Mouse (Mus musculus): ENCODE measurements at regions not wholly inside any gene's neighbourhood (a gene's known extent, or its start where the extent isn't known, plus 50 kb on each side); places are given as distances from the start of the nearest gene placed in this dataset.

DNA sequence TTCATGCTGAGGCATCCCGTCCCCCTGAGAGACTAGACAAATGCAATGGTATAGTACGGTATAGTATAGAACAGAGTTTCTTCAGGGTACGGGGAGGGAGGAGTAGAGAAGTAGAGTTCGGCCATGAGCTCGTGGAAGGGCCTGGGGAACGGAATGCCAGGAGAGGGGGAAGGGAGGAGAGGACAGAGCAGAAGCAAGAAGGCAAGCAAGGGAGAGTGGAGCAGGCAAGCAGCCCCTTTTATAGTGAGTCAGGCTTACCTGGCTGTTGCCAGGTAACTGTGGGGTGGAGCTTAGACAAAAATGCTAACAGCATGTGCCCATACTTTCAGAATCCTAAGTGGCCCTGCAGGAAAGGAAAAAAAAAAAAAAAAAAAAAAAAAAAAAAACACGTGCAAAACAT lies 174.7 kb upstream of the Dapk1 start:
- DNase-seq (ENCODE audit: low read depth, low spot score) = no peak

DNA sequence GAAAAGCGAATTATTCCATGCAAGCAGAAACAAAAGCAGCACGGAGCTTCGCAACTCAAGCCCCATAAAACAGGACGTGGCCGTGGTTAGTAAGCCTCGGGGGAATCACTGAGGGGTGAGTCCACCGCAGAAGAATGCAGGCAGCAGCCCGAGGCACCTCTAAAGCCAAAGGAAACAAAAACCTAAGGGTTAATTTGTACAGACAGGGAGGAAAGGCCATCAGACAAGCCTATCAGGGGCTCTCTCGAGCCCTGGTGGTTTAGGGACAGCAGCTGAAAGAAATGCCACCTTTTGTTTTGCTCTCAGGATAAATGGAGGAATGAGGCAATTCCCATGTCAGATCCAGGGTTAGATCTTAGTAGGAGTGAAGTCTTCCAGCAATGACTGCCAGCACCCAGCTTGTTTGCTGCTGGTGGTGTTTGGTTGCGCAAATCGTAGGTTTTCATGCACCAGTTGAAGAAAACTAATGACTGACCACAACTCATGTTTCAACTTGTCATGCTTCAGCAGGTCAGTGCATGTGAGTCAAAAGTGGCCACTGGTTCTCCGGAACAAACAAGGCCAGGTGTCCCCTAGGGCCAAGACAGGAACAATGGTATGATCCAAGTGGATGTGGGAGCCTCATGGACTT lies 173.9 kb upstream of the Dapk1 start:
- no peak for DNase-seq (ENCODE audit: low read depth, low spot score)

DNA sequence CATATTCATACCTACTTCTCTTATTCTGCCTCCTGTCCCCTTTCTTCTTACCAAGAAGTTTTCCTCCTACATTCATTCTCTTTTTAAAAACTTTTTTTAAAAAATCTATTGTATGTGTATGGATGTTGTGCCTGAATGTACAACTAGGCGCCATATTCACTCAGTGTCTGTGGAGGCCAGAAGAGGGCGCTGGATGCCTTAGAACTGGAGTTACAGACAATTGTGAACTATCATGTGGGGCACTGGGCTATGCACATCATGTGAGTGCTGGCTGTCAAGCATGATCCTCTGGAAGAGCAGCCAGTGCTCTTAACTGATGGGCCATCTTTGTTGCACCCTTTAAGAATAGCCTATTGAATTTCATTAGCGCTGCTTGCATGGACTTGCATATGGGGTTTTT lies 172.6 kb upstream of the Dapk1 start:
- DNase-seq (ENCODE audit: low read depth, low spot score) = no peak

DNA sequence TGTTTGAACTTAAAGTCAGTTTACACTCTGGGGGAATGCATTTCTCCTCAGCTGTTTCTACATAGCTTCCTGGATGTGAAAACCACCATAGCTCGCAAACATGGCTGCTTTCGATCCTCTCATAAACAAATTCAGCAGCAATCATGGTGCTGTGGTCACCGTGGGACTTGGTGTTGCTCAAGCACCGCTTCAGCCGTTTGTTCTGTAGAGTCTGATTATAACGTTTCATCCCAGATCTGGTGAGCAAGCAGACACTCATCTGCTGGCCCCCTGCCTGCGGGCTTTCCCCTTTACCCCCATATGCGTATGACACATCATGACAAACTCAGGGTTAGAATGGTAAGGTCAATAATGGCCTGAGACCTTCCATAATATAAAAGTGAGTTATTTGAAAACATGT lies 170.3 kb upstream of the Dapk1 start:
- no peak for DNase-seq (ENCODE audit: low read depth, low spot score)

DNA sequence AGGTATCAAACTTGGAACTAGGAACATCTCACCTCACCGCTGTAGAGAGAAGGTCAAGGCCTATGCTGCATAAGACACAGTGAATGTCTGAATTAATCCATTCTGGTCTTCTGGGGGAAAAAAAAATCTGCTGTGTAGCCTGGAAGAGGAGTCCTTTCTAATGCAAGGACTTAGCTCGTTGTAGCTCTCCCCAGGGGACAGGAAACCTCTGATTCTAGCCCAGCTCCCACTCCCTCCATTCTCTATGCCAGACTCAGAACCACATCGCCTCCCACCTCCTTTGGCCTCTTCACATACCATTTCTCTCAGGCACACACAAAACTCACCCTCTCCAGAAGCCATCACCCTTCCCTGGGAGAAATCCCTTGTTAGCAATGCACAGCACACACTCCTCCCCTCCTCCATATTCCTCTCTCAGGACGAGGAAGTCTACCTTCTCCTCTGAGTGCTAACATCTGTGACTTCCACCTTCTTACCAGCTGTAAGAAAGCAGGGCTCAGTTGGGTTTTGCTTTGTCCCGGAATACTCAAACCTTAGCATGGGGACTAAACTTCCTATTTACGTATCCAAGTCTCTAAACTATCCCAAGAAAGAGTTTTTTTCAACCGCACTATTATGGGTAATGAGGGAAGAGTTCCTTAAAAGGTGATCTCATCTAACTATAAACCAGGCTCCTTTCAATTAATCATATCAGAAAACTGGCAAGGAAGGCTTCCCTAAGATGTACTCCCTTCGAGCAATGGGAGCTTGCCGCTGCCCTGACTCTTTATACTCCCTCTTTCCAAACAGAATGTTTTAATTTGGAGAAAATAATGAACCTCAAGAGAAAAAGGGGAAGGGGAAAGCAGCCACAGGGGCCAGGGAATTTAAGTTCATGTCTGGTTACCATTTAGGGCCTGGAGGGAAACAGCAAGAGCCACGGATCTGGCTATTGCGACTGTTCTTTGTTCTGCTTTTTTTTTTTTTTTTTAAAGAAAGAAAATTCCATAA lies 167.2 kb upstream of the Dapk1 start:
- no peak for DNase-seq (ENCODE audit: low read depth, low spot score)

DNA sequence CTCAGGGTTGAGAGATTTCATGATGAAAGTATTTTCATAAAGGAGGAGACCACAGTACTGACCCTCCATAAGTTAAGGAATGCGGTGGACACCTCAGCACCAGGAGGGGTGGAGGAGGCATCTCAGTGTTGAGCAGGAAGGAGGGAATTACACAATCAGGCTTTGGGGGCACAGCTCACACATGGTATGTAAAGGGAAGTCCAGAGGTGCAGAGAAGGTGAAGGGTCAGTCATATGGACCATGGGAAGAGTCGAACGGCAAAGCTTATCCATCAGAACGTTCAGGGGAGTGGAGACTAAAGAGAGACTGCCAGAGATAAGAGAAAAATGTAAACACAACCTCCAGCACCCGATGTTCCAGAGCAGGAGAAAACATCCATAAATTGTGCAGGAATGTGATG lies 166.4 kb upstream of the Dapk1 start:
- DNase-seq (ENCODE audit: low read depth, low spot score) = no peak

DNA sequence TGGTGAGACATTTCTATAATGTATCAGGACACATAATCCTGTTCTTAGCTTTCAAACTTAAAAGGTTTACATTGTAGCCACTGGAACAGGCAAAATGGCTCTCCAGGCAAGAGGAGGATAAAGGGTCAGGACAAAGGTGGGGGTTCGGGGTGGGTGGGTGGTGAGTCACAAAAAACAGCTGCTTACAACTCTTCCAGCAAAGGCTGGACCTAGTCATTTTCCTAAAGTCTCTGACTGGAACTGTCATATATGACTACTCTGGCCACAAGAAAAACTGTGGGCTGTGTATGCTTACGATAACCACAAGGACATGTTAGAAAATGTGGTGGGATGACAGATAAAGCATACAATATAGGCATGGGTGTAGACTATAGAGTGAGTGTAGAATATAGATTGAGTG lies 163.6 kb upstream of the Dapk1 start:
- no peak for DNase-seq (ENCODE audit: low read depth, low spot score)

DNA sequence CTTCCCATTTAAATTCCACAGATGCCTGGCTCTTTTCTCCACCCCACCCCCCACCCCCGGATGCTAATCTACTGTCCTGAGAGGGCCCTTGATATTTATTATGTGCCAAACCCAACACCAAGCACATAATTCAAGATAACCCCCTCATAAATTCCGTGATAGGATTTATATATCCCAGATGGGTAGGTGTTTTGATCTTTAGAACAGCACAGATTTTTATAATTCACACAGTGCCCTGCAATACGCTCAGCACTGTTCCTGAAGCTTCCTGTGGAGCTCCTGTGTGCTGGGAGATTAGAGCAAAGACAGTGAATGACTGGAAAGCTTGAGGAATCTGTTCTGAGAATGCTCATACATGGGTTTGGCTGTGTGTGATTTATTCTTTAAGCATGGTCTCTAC lies 161.2 kb upstream of the Dapk1 start:
- no peak for DNase-seq (ENCODE audit: low read depth, low spot score)

DNA sequence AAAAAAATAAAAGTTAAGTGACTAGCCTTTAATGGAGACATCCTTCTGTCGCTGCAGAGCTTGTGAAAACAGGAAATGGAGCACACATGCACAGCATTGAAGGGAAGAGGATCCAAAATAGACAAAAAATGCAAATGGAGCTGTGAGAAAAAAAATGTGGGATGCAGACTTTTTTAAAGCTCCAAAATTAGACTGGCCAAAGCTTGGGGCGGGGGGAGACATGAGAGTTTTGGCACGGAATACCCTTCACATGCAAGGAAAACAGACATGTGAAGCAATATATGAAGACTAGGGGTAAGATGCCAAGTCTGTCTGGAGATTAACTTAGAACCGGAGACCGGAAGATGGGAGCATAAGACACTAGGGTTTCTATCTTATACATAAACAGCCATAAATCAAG lies 156.6 kb upstream of the Dapk1 start:
- DNase-seq (ENCODE audit: low read depth, low spot score) = no peak

DNA sequence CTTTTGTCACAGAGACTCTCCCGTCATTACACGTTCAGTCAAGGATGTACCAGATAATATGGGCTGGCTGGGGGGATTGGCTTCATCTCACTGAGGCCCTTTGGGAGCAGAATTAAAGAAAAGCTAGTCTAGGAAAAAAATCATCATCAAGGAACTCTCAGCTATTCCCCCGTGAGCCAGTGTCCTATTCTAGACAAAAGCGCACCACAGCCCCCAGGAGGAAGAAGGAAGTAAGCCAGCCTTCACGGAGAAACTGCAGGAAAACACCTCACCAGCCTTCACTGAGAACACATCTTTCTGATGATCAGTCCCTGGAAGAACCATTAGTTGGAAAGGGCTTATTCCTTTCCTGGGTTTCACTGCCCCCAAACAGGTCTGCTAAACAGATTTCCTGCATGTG lies 154.8 kb upstream of the Dapk1 start:
- no peak for DNase-seq (ENCODE audit: low read depth, low spot score)

DNA sequence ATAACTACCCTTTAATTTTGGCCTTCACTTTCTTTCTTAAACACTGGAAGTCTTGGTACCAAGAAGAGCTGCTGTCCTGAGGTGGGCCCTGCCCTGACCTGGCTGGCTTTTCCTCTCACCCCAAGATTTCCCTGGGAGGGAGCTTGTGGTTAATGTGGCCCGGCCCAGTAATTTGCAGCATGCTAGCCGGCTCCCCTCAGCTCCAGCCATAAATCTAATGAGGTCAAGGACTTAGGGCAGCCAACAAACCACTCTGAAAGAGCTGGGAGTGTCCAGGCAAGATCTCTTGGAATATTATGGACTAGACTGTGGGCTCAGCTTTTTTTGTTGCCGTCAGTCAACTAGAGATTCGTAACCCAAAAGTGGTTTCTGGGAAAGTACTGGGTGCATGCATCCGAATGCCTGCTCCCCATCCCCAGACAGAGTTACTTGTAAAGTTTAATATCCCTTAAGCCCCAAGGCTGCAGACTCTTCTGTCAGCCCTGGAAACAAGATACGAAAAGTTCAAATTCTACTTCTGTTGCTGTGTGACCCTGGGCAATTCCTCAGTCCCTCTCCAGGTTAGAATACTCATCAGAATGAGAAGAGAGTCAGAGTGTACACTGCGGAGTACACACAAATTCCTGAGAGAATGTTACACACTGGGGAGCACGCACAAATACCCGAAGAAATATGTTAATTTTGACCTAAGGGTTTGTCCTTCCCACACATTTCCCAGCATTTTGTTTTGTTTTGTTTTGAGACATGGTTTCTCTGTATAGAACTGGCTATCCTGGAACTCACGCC lies 150.8 kb upstream of the Dapk1 start:
- DNase-seq (ENCODE audit: low read depth, low spot score) = no peak

DNA sequence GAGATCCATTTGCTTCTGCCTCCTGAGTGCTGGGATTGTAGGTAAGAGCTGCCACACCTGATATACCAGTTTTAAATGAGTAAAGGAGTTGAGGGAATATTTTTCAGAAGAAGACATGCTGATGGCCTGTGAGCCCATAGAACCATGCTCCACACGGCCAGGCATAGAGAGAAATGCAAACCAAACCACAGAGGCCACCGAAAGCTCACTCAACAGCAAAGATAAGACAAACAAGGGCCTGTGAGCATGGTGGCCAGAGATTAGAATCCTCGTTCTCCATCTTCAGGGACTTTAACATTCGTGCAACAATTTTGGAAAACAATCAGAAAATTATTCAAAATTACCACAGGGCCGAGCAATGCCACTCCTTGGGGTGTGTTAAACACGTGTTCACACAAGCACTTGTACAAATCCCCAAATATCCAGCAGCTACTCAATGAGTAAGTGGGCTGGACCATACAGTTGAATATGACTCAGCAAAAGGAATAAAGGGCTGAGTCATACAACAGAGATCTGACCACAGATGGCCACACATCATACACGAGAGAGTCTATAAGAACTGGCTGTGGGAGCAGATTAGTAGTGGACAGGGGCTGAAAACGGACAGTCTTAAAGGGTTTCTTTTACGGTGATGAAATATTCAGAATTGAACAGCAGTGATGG lies 147.8 kb upstream of the Dapk1 start:
- no peak for DNase-seq (ENCODE audit: low read depth, low spot score)

DNA sequence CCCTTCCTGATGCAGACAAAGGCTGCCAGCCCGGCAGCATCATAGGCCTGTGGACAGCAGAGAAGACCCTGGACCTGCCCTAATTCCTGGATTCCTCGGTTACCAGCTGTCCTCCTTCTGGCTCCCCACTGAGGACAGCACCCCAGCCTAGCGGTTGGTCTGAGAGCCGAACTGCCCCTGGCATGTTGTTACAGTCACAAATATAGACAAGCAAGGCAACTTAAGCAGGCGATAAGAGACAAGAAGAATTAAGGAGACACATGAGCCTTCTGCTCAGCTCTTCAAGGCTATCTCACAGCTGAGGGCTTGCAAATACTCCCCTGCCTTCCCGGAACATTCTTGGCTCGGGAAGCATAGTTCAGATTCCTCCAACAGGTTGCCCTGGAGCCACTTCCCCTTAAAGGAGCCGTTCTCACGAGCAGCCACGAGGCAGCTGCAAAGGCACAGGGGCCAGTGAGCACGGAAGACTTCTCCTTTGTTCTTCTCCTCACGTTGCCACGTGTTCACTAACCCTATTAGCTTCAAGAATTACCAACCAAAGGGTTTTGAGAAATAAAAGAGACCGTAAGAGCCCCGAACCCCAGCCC lies 146.6 kb upstream of the Dapk1 start:
- no peak for DNase-seq (ENCODE audit: low read depth, low spot score)

DNA sequence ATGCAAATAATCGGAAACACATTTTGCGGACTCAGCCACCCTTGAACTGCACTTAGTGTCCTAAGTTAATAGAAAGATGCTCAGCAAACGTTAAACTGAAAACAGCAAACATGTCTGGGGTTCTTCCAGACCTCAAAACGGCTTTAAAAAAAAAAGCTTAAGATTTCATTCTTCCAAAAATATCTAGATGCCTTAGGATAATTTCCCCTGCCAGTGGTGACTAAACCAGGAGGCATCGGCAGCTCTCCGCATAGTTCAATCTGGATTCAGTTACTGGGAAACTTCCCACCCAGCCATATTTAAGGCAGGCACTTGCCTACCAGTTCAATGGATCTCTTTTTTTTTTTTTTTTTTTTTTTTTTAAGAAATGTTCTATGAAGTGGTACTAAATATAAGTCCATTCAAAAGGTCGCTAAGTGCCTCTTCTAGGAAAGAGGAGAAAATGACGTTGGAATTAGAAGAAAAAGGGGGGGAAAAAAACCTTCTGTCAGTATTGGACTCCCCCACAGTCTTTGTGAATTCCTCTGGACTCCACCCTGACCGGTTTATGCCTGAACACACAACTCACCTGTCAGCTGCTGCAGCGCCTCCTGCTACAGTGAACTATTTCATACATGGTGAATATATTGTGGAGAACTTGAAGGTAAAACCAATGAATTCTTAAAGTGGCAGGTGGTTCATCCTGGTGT lies 145.7 kb upstream of the Dapk1 start:
- DNase-seq (ENCODE audit: low read depth, low spot score) = no peak

DNA sequence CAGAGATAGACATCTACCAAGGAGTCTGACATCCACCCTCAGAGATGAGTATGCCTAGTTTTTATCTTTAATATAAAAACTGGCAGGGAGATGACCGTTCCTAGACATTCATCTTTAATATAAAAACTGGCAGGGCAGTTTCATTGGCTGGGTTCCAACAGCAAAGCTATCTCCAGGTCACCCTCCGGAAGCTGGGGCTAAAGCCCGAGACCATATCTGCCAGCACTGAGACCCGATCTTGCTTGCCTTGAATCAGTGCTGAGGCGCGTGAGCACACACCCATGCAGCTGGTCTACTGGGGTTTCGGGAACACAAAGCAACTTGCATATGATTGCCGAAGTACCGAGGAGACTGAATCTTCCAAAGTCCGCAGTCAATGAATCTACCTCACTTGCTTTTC lies 144.5 kb upstream of the Dapk1 start:
- no peak for DNase-seq (ENCODE audit: low read depth, low spot score)

DNA sequence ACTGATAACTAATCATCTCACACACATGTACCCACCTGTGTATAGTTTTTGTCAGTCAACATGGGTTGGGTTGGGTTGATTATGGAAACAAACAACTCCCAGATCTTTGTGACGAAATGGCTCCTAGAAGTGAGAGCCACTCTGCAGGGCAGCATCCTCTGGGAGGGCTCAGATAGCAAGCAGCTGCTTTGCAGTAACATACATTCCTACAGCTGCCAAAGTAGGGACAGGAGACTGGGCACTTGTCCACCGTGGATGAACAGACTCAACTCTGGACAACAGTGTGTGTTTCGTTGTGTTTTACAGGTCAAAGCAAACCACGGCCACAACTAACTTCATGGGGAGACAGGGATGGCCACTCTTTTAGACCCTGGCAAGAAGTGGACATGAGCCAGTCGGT lies 142.7 kb upstream of the Dapk1 start:
- no peak for DNase-seq (ENCODE audit: low read depth, low spot score)

DNA sequence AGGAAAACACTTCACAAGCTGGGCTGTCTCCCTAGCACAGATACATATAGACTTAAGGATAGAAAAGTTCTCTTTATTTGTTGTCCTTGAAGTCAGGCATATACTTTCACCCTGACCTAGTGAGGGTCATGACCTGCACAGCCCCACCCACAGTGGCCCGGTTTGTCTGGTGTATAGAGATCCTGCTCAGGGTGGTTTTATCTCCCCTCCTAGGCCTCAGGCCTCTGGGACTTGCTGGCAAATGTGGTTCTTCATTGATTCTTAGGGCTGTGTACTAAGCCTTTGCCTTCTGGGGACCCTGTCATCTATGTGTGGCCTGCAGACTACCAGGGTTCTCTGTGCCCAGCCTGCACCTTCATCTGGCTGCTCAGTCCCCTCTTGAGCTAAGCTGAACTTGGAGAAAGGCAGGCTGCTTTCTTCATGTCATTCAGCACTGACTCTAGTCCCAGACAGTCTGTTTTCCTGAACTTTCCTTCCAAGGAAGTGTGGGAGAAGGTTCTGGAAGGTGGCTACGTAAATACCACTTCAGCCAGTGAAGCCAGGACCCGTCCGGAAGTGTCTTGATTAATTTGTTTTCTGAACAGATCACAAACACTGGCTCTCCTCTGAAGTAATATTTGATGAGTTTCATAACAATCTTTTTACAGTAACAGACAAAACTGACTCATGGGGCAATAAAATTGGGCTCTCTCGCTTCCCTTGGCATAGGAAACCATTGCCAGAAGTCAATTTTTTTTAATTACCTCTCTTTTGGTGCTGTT lies 135.0 kb upstream of the Dapk1 start:
- no peak for DNase-seq (ENCODE audit: low read depth, low spot score)

DNA sequence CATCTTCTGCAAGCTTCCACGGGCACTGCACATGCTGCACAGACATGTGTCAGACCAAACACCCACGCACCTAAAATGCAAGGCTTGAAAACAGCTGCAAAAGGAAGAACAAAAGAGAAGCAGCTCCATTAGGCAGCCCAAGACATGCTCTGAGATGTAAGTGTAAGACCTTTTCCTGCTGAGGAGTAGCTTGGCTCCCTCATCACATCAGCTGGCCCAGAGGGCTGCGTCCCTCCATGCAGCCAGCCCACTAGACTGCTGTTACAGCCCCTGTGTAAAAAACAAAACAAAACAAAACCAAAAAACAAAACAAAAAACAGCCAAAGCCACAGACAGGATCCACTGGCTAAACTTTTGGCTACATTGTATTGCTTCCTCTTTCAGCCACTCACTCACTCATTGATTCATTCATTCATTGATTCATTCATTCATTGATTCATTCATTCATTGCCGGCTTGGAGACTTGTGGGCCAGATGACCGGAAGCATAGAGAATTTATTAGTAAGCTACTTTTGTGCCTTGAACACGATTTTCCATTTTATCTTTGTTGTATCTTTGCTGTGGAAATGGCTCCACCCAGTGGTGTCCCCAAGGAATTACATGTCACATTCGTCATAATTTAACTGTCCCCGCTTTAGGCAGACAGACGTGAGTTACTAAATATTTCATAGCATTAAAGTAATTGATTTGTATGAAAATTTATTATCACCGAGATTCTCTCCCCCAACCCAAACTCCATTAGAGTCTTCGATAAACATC lies 133.7 kb upstream of the Dapk1 start:
- DNase-seq (ENCODE audit: low read depth, low spot score) = peak; percentile 9

Data from A20 (cell line).